Mouse (Mus musculus) liver, embryonic 11.5 days (tissue): Measurements from ENCODE around the gene Dynlt1f. TPM values are rescaled to one million over a fixed set of nuclear protein-coding genes. Genes with fewer than 3 reads are reported as not detected.
A peak's percentile ranks its signal among the peaks of the same experiment; 100 is the strongest.
"Not testable (repeated sequence)": the region's sequence is repeated elsewhere in the genome, so short reads cannot be mapped to it uniquely, and the experiment has no call there.

Experiments used
- ATAC-seq: fragments of 200-750 bp; cut with Nextera tagmentation; replicated peaks from 2 replicates; pipeline ENCODE4 v1.8.0; 2017; ENCODE audit warnings: moderate number of reproducible peaks, mild to moderate bottlenecking, moderate TSS enrichment, moderate library complexity; ENCODE audit not compliant: low FRiP score
- DNase-seq: peaks from one replicate; pipeline ENCODE4 v3.0.0-alpha.2; 2017; ENCODE audit warnings: low spot score
- H3K27ac ChIP-seq: fragments of 300-500 bp; sonication (generic); 2 replicates; pipeline ENCODE4 v1.5.1; 2014; ENCODE audit warnings: mild to moderate bottlenecking, low read depth, low read length, control low read depth
- H3K27me3 ChIP-seq: fragments of 300-500 bp; sonication (generic); replicated peaks from 2 replicates; pipeline ENCODE4 v1.6.1; 2014; ENCODE audit warnings: low read length, mixed read lengths; ENCODE audit not compliant: control insufficient read depth, insufficient read depth
- H3K36me3 ChIP-seq: fragments of 300-500 bp; sonication (generic); 2 replicates; pipeline ENCODE4 v1.6.1; 2014; ENCODE audit warnings: mild to moderate bottlenecking, low read length, moderate library complexity, mixed read lengths; ENCODE audit not compliant: control insufficient read depth, insufficient read depth
- H3K4me1 ChIP-seq: fragments of 300-500 bp; sonication (generic); replicated peaks from 2 replicates; pipeline ENCODE4 v1.6.1; 2014; ENCODE audit warnings: low read length, mixed read lengths; ENCODE audit not compliant: control insufficient read depth, insufficient read depth
- H3K4me2 ChIP-seq: fragments of 300-500 bp; sonication (generic); 2 replicates; pipeline ENCODE4 v1.6.1; 2014; ENCODE audit warnings: mild to moderate bottlenecking, control low read depth, moderate library complexity
- H3K4me3 ChIP-seq: fragments of 300-500 bp; sonication (generic); 2 replicates; pipeline ENCODE4 v1.5.1; 2014; ENCODE audit warnings: low read depth, low read length, control low read depth
- H3K9ac ChIP-seq: fragments of 300-500 bp; sonication (generic); 2 replicates; pipeline ENCODE4 v1.6.1; 2014; ENCODE audit warnings: low read depth, low read length, control low read depth
- H3K9me3 ChIP-seq: fragments of 300-500 bp; sonication (generic); 2 replicates; pipeline ENCODE4 v1.6.1; 2016; ENCODE audit warnings: low read length, inconsistent platforms, mixed read lengths; ENCODE audit not compliant: control insufficient read depth
- WGBS: fragments of 180-500 bp; shearing (Covaris S2); extraction: QIAGEN DNeasy Blood & Tissue Kit; methylation state at CpG from one replicate; pipeline ENCODE4 v1.1.7; 2014; 5-methylcytosine and 5-hydroxymethylcytosine counted together
- polyA plus RNA-seq: library from polyadenylated mRNA; unstranded; fragments of >200 nt; fragmentation: Nextera tagmentation; extraction: Ambion mirVana; gene quantifications from 2 replicates; pipeline ENCODE4 v1.2.1, GENCODE M21; 2014

Gene Dynlt1f
- 182 and 183 TPM in 2 replicates for polyA plus RNA-seq

GRCm38 (mm10) chr17:6655567-6656281 is at the start of gene Dynlt1f:
TSS of gene Dynlt1f (minus strand) at chr17:6655900.
- 4% methylated on average over 19 of the region's 33 CpGs for WGBS
- ATAC-seq (peak; percentile 97), DNase-seq (peak; percentile 34)
- H3K4me3 ChIP-seq: peak within 1 kb of the TSS; percentile 63
- peak within 1 kb of the TSS; percentile 68 for H3K9ac ChIP-seq
- peak within 1 kb of the TSS; percentile 43 for H3K27ac ChIP-seq
- H3K27me3 ChIP-seq, H3K36me3 ChIP-seq, H3K4me1 ChIP-seq, H3K9me3 ChIP-seq: not testable (repeated sequence)
- peak within 1 kb of the TSS; percentile 65 for H3K4me2 ChIP-seq

GRCm38 (mm10) chr17:6703381-6704270 is 47.9 kb upstream of the Dynlt1f start:
- H3K4me1 ChIP-seq, H3K27me3 ChIP-seq, H3K9ac ChIP-seq, H3K36me3 ChIP-seq, H3K27ac ChIP-seq, ATAC-seq, H3K4me2 ChIP-seq, H3K4me3 ChIP-seq, DNase-seq, H3K9me3 ChIP-seq: not testable (repeated sequence)
- 77% methylated on average over 6 of the region's 9 CpGs for WGBS

DNA sequence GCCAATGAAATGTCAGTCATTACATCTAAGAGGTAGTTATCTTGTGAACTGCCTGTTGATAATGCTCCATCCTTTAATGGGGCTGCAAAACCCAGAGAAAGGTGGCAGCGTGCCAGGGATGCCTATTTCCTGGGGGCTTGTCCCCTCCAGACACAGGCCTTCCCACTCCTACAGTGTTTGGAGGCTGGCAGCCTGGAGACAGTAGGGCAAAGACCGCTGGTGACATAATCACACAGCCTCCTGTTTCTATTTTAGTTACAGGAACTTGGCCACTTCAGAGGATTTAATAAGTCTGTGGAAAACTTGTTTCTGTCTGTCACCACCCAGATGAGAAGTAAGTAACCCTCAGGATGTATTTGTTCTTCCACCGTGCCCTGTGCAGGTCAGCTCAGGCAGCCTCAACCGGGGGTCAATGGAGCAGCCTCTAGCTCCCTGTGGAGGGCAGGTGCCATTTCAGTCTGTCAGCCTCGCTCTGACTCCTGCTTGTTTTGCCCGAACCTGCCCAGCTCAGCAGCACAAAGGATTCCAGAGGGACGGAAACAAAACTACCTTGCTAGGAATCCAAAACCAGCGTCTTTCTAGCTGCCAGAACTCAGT is 47.0 kb upstream of the Dynlt1f start:
- not testable (repeated sequence) for H3K27me3 ChIP-seq, H3K4me2 ChIP-seq, ATAC-seq, H3K4me3 ChIP-seq, H3K27ac ChIP-seq, H3K4me1 ChIP-seq, H3K9me3 ChIP-seq, H3K9ac ChIP-seq, DNase-seq, H3K36me3 ChIP-seq
- 39% methylated on average over 2 of the region's 8 CpGs for WGBS

- not testable (repeated sequence) for DNase-seq, H3K4me2 ChIP-seq, H3K27ac ChIP-seq, H3K9ac ChIP-seq, H3K36me3 ChIP-seq, ATAC-seq, H3K4me3 ChIP-seq, H3K27me3 ChIP-seq, H3K4me1 ChIP-seq, H3K9me3 ChIP-seq
- 68% methylated on average over 3 of the region's 7 CpGs for WGBS
Measured at GRCm38 (mm10) chr17:6700077-6700476, 44.4 kb upstream of the Dynlt1f start.

- not testable (repeated sequence) for DNase-seq, H3K9ac ChIP-seq, H3K4me3 ChIP-seq, H3K9me3 ChIP-seq, H3K27me3 ChIP-seq, H3K4me1 ChIP-seq, H3K36me3 ChIP-seq, ATAC-seq, H3K4me2 ChIP-seq, H3K27ac ChIP-seq
- 64% methylated on average over 8 of the region's 9 CpGs for WGBS
Measured at GRCm38 (mm10) chr17:6699502-6699901, 43.8 kb upstream of the Dynlt1f start.

DNA sequence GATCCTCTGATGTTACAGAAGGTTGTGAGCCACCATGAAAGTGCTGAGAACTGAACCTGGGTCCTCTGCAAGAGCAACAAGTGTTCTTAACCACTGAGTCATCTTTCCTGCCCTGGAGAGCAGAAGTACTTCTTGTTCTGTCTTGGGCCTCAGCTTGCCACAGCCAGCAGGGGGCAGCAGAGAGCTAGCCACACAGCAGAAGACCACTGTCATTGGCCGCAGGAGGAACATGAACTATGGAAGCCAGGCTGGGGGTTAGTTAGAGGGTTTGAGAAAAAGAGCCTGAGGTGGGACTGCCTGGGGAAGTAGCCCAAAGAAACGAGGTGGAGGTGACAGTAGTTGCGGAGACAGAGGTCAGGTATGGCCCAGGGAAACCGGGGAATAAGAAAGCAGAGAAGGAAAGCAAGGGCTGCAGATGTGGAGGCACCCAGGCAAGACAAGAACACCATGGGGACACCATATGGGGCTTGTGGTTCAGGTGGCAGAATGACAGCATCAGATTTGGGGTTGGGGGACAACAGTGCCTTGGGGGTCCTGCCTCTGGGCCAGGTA is 41.6 kb upstream of the Dynlt1f start:
- H3K9ac ChIP-seq, H3K4me1 ChIP-seq, H3K27me3 ChIP-seq, H3K27ac ChIP-seq, H3K36me3 ChIP-seq, DNase-seq, H3K9me3 ChIP-seq, H3K4me2 ChIP-seq, H3K4me3 ChIP-seq: not testable (repeated sequence)
- 32% methylated on average over 3 of the region's 4 CpGs for WGBS
- peak; percentile 58; the same call in 1 of the 2 replicates for ATAC-seq

DNA sequence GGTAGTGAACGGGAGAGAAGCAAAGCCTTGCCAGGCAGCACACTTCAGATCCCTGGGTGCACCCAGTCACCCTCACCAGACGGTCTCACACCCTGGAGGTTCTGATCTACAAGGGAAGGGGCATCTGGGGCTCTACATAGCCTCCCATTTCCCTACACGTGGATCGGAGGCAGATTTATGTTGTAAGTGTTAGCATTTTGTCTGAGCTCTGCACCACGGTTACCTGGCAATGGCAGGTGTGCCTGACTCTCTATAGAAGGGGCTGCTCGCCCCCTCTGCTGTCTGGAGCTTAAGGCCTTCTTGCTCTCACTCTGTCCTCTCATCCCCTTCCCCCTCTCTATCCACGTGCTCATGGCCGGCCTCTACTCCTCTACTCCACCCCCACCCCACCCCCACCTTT is 40.8 kb upstream of the Dynlt1f start:
- DNase-seq, H3K4me2 ChIP-seq, H3K4me3 ChIP-seq, H3K9me3 ChIP-seq, ATAC-seq, H3K4me1 ChIP-seq, H3K27ac ChIP-seq, H3K9ac ChIP-seq, H3K27me3 ChIP-seq, H3K36me3 ChIP-seq: not testable (repeated sequence)
- 49% methylated on average over 8 of the region's 8 CpGs for WGBS

DNA sequence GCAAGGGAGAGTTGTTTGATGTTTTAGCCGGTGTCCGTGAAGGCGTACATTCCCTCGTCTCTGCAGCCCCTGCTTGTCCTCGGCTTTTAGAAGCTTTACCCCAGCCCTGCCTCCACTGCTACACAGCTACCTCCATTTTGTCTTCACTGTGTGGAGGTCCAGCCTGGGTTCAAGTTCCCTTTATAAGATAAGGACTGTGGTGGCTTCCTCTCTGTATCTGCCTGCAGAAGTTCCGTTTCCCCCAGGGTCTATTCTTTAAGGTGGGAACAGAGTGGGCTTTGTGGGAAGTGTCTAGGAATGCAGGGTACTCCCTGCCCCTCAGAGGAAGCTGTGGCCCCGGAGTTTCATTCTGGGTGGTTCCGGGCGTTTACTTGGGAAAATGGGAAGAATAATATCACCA is 40.0 kb upstream of the Dynlt1f start:
- 63% methylated on average over 9 of the region's 9 CpGs for WGBS

More for the DNA sequence above, 40.0 kb upstream of the Dynlt1f start:
- H3K4me3 ChIP-seq, H3K27ac ChIP-seq, DNase-seq, H3K27me3 ChIP-seq, H3K9me3 ChIP-seq, H3K4me1 ChIP-seq, ATAC-seq, H3K36me3 ChIP-seq, H3K9ac ChIP-seq, H3K4me2 ChIP-seq: not testable (repeated sequence)
